Mouse (Mus musculus): ENCODE measurements at regions not wholly inside any gene's neighbourhood (a gene's known extent, or its start where the extent isn't known, plus 50 kb on each side); places are given as distances from the start of the nearest gene placed in this dataset.

DNA sequence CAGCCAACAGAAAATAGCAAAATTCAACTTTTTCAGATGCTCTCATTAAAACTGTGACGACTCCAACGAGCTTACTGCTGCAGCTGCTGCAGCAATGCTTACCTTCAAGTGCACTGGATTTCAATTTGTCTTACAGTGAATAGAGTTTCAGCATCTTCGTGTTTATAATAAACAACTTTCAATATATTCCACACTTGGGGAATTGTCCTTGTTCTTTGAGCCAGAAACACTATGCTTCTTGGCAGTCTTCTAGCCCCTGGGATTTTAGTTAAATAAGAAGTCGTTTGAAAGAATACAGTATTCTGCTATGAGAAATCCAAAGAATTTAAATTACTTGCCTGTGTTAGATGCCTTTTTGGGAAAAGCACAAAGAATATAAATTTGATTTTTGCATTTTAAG is 381.9 kb upstream of the Kcnd2 start:
- no peak overlapping the region for H3K4me2 ChIP-seq (ENCODE audit: low read depth, low read length)

DNA sequence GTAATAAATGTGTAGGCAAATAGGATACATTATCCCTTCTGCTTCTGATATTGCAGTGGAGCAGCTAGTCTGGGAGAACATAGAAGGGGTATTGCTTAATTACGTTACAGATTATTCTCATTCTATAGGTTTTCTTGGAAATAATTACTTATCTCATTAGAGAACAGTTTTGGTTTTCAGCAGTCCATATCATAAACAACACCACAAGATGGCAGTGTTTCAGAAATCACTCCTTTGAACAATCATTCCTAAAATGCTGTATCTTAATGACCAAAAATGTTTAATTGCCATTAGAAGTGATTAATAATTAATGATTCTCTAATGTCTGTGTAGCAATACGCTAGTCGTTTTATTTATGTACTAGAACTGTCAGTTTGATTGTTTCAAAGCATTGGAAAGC is 375.2 kb upstream of the Kcnd2 start:
- Histone ChIP-seq H3K4me2 (ENCODE audit: low read depth, low read length) (no peak overlapping the region), H3K27me3 (ENCODE audit: control insufficient read depth, insufficient read depth, low read length) (no peaks in the 10 kb centered on the region), H3K9me3 (replicated peaks; ENCODE audit: control insufficient read depth, low read length) (no peaks in the 10 kb centered on the region), H3K4me3 (ENCODE audit: low read depth, low read length) (no peak overlapping the region), H3K9ac (replicated peaks; ENCODE audit: low read length) (no peak overlapping the region), H3K27ac (replicated peaks; ENCODE audit: low read depth, low read length) (no peak overlapping the region), H3K4me1 (ENCODE audit: control insufficient read depth, insufficient read depth, low read length) (no peaks in the 10 kb centered on the region), H3K36me3 (replicated peaks; ENCODE audit: control insufficient read depth, insufficient read depth, low read depth, low read length) (no peaks in the 10 kb centered on the region)
- 53% methylated on average over 3 of the region's 3 CpGs for WGBS
- ATAC-seq (replicated peaks; ENCODE audit: insufficient number of reproducible peaks, low FRiP score, low TSS enrichment, low read depth) (no peak), DNase-seq (ENCODE audit: low spot score) (peak; percentile 24)

More for the DNA sequence above, 381.9 kb upstream of the Kcnd2 start:
- H3K9ac ChIP-seq (replicated peaks; ENCODE audit: low read length), result no peak overlapping the region
- WGBS, result 74% methylated on average over 4 of the region's 4 CpGs
- DNase-seq (ENCODE audit: low spot score) (no peak), ATAC-seq (replicated peaks; ENCODE audit: insufficient number of reproducible peaks, low FRiP score, low TSS enrichment, low read depth) (no peak)
- no peaks in the 10 kb centered on the region for H3K36me3 ChIP-seq (replicated peaks; ENCODE audit: control insufficient read depth, insufficient read depth, low read depth, low read length)
- no peak overlapping the region for H3K4me3 ChIP-seq (ENCODE audit: low read depth, low read length)
- no peaks in the 10 kb centered on the region for H3K4me1 ChIP-seq (ENCODE audit: control insufficient read depth, insufficient read depth, low read length)
- H3K9me3 ChIP-seq (replicated peaks; ENCODE audit: control insufficient read depth, low read length), result no peaks in the 10 kb centered on the region
- no peaks in the 10 kb centered on the region for H3K27me3 ChIP-seq (ENCODE audit: control insufficient read depth, insufficient read depth, low read length)
- no peak overlapping the region for H3K27ac ChIP-seq (replicated peaks; ENCODE audit: low read depth, low read length)
